Mouse (Mus musculus) megakaryocyte, embryonic 14.5 days (primary cell): ENCODE results near the gene Nkx2-9.

Source experiments
- FLI1 ChIP-seq: IDR thresholded peaks from 2 replicates; pipeline ENCODE4 v1.6.1; 2012; ENCODE audit warnings: low read length, inconsistent platforms, mixed read lengths
- GATA1 ChIP-seq: IDR thresholded peaks from 3 replicates; pipeline ENCODE4 v1.6.1; 2012; ENCODE audit warnings: mixed read lengths, low read length, inconsistent platforms, borderline replicate concordance

- TF ChIP-seq GATA1 (no peak), FLI1 (no peak)
Observed at GRCm38 (mm10) chr12:56637181-56637566, 24.1 kb upstream of the Nkx2-9 start.
